Mouse (Mus musculus) testis, adult 2 months (tissue): Measurements from ENCODE around the gene Gm3646.

ENCODE experiments used
- CTCF ChIP-seq: fragments of 200-500 bp; IDR thresholded peaks from 2 replicates; pipeline ENCODE4 v1.5.1; 2012; ENCODE audit warnings: low read depth, mild to moderate bottlenecking, inconsistent platforms, low read length, moderate library complexity; ENCODE audit not compliant: control insufficient read depth, insufficient read depth, insufficient replicate concordance
- POLR2A ChIP-seq: fragments of 200-500 bp; IDR thresholded peaks from 2 replicates; pipeline ENCODE4 v1.6.1; 2012; ENCODE audit warnings: low read depth, mild to moderate bottlenecking, inconsistent platforms, low read length, moderate library complexity; ENCODE audit not compliant: control insufficient read depth

DNA sequence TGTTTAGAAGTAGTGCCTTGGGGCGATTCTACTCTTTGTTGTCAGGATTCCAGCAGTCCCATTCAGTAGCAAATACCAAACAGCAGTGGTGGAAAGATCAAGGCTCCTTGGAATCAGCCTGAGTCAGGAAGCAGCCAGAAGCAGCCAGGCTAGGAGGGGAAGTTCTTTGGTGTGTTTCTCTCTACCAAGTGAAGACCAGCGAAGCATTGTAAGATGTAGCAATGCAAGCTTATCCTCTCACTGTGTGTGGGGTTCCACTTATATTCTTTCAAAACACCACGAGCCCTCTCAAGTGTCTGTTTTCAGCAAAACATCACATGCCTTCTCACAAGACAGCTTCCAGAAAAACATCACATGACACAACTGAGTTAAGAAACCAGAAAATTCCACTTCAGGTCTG lies 8.4 kb downstream of the Gm3646 start:
- TF ChIP-seq POLR2A (no peak), CTCF (no peak)
